Mouse (Mus musculus) adrenal gland, postnatal 14 days (tissue): Measurements from ENCODE around the gene Adgrf1. TPM values are rescaled to one million over a fixed set of nuclear protein-coding genes. Genes with fewer than 3 reads are reported as not detected.
"Not testable (repeated sequence)": the region's sequence is repeated elsewhere in the genome, so short reads cannot be mapped to it uniquely, and the experiment has no call there.

Experiments used
- DNase-seq: peaks from one replicate; pipeline ENCODE4 v3.0.0; 2021; ENCODE audit warnings: mixed read lengths
- total RNA-seq: library from RNA; stranded (reverse); gene quantifications from 2 replicates; pipeline ENCODE4 v1.2.3, GENCODE M21; 2021

The Adgrf1 gene
- total RNA-seq, 1 experiment from 2014 or later: 0.82 TPM

DNA sequence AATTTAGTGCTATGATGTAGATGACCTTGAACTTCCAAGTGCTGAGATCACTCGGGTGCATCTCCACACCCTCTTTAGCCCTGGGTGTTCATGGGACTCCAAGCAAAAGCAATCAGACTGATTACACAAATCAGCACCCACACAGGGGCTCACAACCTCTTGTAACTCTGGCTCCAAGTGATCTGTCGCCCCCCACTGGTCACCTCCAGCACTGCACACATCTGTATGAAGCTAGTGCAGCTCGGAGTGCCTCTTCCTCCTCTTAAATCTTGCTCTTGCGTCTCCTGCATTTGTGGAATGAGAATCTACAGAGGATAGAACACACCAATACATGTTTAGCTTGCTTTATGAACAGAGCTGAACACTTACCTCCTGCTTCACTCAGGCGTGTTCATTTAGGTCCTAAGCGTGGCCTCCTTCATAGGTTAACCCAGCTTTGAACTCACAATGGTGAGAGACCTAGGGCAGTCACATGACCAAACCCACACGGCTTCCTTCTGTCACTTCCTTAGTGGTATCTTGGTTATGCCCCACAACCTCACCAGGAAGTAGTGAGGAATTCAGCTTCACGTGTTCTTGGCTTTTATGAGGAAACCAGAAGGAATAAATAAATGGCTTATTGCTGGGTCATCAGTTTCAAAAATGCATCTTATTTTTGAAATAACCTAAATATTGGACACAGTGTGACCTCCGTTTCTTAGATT lies 2.9 kb upstream of the Adgrf1 start:
- no peak for DNase-seq

- DNase-seq: no peak
Observed at GRCm38 (mm10) chr17:43276220-43276619, 6.1 kb downstream of the Adgrf1 start.

DNA sequence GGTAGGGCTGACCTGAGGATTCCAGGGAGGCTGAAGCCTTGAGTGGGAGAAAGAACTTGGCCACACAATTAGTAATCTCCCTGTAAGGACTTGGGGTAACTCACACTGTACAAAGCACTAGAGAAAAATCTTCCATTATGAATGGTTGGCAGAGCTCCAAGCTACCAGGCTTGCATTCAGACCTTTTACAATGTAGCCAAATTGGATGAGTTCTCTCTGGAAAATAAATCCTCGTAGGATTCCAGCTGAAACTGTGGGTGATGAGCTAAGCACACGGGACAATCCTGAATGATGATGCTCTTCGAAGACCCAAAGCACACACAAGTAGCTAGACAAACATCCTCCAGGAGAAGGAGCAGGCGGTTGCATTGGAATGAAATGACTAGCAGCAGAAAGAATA lies 7.1 kb downstream of the Adgrf1 start:
- no peak for DNase-seq

GRCm38 (mm10) chr17:43279671-43280070 lies 9.5 kb downstream of the Adgrf1 start:
- no peak for DNase-seq

DNA sequence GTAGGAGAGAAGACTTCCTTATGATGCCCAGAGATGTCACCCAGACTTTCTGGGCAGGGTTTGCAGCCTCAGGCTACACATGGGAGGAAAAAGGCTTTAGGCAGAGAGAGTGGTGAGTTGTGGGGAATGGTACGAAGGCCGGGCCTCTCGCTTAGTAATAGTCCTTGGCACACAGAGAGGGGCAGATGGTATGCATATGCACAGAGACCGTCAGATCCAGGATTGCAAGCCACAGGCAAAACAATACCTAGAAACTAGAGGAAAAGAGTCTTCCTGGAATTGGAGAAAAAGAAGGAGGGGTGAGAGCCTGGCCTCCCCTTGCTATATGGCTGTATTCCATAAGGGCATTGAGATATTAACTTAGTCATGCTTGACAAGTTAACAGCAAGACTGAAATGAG lies 12.2 kb downstream of the Adgrf1 start:
- no peak for DNase-seq

GRCm38 (mm10) chr17:43282828-43283227 lies 12.7 kb downstream of the Adgrf1 start:
- no peak for DNase-seq

DNA sequence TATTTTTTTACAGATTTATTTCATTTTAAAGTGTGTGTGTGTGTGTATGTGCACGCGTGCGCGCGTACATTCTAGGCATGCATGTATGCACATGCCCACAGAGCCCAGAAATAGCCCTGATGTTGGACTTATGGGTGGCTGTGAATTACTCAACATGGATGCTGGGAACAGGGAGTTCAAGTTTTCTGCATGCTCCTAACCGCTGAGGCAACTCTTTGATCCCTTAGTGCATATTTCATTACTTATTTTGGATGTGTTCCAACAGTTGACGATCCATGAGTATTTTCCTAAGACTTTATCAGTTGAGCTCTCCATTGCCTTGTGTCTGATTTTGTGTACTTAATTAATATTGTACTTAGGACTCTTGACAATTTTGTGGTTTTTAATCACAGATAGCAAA lies 29.4 kb downstream of the Adgrf1 start:
- no peak for DNase-seq

DNA sequence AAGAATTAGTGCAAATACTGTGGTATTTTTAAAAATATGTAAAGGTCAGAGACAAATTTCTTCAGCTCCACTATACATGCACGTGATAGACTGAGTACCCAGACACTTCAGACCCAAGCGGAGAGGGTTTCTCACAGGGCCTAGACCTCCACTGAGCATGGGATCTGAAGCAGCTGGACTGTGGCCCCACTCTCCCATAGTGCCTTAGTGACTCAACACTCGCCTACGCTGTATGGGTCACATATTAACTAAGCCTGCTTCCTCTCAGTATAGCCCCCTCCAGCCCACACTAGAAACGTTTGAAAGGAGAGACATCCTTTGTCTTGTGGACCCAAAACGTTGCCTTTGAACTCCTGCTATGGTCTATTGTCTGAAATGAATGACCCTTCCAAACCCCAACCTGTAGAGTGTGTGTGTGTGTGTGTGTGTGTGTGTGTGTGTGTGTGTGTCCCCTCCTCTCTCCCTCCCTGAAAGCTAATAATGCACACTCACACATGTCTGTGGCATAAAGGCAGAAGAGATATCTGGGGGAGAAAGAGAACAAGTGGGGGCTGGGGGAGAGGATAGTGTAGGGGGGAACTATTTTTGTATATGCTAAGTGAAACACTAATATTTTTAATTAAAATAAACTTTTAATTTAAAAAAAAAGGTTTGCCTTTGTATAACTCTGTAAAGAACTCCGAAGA lies 56.0 kb downstream of the Adgrf1 start:
- no peak for DNase-seq

DNA sequence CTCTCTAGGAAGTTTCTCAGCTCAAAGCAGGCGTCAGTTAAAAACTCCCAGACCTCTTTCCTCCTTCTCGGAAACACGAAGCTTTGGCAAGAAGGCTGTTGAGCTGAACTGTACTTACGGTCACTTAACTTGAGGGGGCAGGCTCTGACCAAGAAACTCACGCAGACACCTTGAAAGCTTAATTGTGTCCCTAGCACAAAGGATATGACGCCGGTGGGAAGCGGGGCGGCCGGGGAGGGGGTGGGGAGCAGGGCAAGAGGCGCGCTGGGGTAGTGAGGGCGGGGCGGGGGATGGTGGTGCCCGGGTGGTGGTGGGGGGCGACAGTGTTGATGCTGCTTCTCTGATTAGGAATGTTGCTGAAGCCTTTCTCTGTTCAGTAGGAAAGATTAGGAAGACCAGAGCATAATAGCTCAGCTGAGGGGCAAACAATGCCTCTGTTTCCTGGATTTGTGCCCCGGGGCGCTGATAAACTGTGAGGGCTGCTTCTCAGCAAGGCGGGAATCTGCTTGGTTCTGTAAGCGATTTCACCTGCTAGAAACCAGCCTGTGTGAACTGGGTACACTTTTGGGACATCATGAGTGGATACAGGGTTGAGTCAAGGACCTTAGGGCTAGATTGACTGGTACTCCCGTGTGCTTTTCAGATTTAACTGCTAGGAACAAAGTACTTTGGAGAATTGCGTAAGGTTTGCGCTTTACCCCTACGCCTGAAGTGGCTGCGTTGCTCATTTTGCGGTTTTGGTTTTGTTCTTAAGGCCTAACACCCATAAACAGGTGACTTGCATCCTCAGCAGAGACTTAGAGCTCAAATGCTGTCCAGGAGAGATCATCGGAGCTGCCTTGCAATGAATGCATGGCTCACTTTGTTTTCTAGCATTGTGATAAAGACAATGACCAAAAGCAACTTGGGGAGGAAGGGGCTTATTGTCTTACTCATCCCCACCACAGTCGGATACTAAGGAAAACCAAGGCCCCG lies 56.9 kb downstream of the Adgrf1 start:
- DNase-seq: peak; percentile 54

DNA sequence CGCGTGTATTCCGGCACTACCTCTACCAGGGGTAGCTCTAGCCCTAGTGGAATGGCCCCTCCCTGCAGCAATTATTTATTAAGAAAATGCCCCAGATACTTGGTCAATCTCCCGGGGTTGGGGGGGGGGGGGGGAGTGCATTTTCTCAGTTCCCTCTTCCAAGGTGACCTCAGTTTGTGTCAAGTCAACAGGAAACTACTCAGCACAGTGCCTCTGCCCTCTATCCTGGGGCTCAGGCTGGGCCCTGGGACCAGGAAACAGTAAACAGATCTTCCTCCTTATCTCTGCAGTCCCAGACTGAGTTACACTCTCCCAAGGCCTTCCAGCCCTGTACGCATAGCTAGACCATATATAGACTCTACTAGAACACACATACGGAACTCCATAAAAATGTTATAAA lies 57.7 kb downstream of the Adgrf1 start:
- DNase-seq: no peak

DNA sequence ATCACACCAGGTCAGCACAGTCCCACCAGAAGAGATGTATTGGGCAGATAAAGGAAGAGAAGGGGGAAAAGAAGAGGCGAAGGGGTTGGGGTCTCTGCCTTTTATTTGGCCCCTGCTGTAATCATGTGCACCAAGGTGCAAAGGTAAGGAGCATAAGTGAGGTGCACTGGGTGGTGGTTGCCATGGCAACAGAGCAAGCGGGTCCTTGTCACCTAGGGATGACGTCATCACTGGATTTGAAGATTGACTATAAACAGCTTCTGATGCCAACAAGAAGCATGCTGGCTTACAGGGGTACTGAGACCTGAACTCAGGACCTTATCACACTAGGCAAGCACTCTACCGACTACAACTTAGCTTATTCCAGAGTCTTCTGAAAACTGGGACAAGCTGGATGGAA lies 59.1 kb downstream of the Adgrf1 start:
- no peak for DNase-seq

GRCm38 (mm10) chr17:43329761-43330183 lies 59.6 kb downstream of the Adgrf1 start:
- DNase-seq: no peak

GRCm38 (mm10) chr17:43332686-43333085 lies 62.6 kb downstream of the Adgrf1 start:
- DNase-seq: no peak

- no peak for DNase-seq
Observed at GRCm38 (mm10) chr17:43334074-43334473, 63.9 kb downstream of the Adgrf1 start.

DNA sequence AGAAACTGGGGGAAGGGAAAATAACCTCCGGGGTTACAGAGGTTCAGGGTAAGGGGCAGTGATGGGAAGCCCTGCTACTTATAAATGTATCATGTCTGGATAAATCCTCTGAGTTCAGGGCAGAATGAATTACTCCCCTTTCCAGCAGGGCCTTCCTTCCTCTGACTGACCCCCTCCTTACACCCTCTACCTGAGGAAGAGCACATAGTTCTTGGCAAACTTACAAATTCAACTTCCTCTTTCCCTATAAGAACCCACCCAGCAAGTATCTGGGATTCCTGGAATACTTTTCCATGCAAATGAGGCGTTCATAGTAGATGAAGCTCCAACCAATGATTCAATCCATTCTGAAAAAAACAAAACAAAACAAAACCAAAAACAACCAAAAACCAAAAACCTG lies 67.5 kb downstream of the Adgrf1 start:
- DNase-seq: no peak

DNA sequence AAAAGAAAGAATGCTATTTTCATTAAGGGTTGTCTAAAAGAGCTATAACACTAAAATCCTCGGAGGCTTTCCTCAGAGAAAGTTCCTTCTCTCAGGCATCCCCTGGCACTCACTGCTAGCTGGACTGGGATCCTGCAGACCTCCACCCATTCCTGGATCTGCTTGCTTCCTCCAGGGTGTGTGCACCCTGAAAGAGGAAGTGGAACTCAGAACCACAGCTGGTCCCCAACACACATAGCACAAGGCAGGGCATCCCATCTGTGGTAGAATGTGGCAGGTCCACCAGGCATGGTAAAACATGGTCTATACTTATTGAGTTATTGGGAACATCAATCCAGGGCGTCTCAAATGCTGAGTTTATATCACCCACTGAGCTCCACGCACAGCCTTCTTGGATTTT lies 68.2 kb downstream of the Adgrf1 start:
- no peak for DNase-seq

DNA sequence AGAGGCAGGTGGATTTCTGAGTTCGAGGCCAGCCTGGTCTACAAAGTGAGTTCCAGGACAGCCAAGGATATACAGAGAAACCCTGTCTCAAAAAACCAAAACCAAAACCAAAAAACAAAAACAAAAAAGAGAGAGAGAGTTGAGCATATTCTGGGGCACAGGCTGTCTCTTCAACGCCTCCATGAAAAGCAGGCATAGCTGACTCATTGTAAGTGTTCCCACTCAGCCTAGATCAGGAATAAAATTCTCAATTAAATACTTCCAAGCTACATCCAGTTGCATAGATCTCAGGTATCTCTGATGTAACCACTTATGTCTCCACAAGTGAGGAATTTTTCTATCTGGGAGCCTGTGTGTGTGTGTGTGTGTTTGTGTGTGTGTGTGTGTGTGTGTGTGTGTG lies 76.4 kb downstream of the Adgrf1 start:
- DNase-seq: not testable (repeated sequence)

DNA sequence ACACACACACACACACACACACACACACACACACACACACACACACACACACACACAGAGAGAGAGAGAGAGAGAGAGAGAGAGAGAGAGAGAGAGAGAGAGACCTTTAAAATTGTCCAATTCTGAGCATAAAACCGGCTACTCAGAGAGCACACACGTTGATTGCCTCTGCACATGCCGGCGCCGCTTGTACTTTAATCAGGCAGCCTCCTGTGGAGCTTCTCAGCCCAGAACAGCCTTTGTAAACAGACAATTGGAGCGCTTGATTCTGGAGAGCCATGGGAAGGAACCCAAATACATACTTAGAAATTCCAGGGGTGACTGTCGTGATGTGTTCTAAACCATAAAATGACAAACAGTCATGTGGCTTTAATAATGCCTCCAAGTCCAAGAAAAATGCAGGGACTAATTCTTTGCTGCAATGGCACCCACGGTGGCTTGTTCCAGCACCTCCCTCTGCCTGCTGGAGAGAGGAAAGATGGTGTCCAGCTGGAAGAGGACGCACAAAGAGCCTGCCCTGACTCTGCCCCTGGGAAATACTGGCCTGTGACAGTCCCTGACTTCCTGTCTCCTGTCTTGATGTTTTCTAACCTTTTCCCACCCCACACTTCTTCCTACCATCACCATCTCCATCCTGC lies 87.9 kb downstream of the Adgrf1 start:
- no peak for DNase-seq

DNA sequence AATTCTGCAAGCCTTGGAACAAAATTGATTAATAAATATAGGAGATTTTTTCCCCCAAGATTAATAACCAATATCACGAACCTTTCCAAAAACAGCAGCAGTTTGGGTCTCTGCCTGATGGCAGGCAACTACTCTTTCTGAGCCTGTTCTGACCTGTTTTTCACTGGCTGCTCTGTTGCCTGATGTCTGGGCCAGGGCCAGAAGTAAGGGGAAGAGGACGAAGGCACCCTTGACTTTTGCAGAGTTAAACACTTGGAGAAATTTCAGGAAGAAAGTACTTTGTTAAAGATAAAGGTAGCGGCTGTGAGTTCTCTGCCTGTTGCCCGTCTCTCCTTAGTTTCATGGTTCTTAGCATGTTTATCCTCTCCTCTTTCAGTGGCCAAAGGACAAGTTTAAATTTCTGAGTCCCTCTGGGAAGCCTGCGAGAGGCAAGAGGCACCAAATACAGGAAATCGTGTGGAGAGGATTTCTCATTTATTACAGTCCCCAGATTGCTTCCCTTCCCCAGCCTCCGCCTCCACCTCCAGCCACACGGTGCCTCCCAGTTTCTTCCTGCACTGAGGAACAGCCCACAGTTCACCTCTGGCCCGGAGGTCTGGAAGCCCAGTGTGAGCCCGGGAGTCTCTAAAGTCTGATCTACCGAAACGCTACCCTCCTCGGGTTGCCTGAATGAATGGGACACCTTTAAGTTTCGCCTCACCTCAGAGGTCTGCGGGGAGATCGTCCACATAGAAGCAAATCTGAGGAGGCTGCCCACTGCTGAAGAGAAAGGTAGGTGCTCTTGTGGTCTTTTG lies 89.9 kb downstream of the Adgrf1 start, which contains the start of gene Adgrf5:
Gene Adgrf5 (plus strand): TSS at position 626 of the 794 bp plus-strand sequence.
- DNase-seq: peak; percentile 50

GRCm38 (mm10) chr17:43361021-43361420 lies 90.9 kb downstream of the Adgrf1 start:
- DNase-seq: no peak

GRCm38 (mm10) chr17:43362362-43362761 lies 92.2 kb downstream of the Adgrf1 start:
- DNase-seq: no peak
